In genomic region chr13:37557766-37558165, GRCm38 (mm10) we compare ENCODE assay signal across 16 mouse cellular contexts.
"Had no signal": no experiment of that assay in that cellular context is flagged by ENCODE, and none has a peak within 500 bp of the region (broad histone marks: within the 10 kb centered on the region; RNA-seq: fewer than 3 reads in every experiment).

No protein-coding gene starts in this region.

- H3K9me3 ChIP-seq: liver, embryonic 13.5 days; megakaryocyte, embryonic 14.5 days; midbrain, embryonic 10.5 days; midbrain, embryonic 13.5 days; neural tube, embryonic 13.5 days; stomach, embryonic 15.5 days had no signal

- H3K27ac ChIP-seq: kidney, postnatal 0 days; layer of hippocampus, adult 2 months; liver, embryonic 13.5 days; midbrain, embryonic 10.5 days; midbrain, embryonic 13.5 days; neural tube, embryonic 13.5 days; stomach, embryonic 15.5 days had no signal

- H3K4me2 ChIP-seq: liver, embryonic 13.5 days; midbrain, embryonic 13.5 days; neural tube, embryonic 13.5 days; stomach, embryonic 15.5 days had no signal

- H3K4me3 ChIP-seq: layer of hippocampus, adult 2 months; liver, embryonic 13.5 days; megakaryocyte, embryonic 14.5 days; midbrain, embryonic 10.5 days; midbrain, embryonic 13.5 days; myocyte; neural tube, embryonic 13.5 days; stomach, embryonic 15.5 days had no signal

- ATAC-seq: midbrain, embryonic 13.5 days; midbrain, embryonic 16.5 days had no signal

- H3K27me3 ChIP-seq: liver, embryonic 13.5 days; neural tube, embryonic 13.5 days; stomach, embryonic 15.5 days had no signal

- H3K36me3 ChIP-seq: liver, embryonic 13.5 days; midbrain, embryonic 10.5 days; midbrain, embryonic 13.5 days; neural tube, embryonic 13.5 days; stomach, embryonic 15.5 days had no signal

- H3K9ac ChIP-seq: liver, embryonic 13.5 days; midbrain, embryonic 13.5 days; neural tube, embryonic 13.5 days; stomach, embryonic 15.5 days had no signal

- DNase-seq: kidney, adult 2 months; layer of hippocampus, adult 9-11 months; liver, embryonic 13.5 days; lung, adult 2 months; lung, postnatal 14 days; lung, postnatal 4 days; thymus, postnatal 25 days had no signal
